Mouse (Mus musculus) frontal cortex, adult 2 months (tissue): ENCODE measurements around the gene Zfp27. TPM values are rescaled to one million over a fixed set of nuclear protein-coding genes. Genes with fewer than 3 reads are reported as not detected.
"Not testable (repeated sequence)": the region's sequence is repeated elsewhere in the genome, so short reads cannot be mapped to it uniquely, and the experiment has no call there.

Experiments
- DNase-seq, 2 experiments: peaks; one replicate each; pipeline ENCODE4 v3.0.0; 2022; ENCODE audit warnings: low spot score in 1 of 2; ENCODE audit errors: extremely low spot score in 1 of 2
- polyA plus RNA-seq: library from polyadenylated mRNA; depleted of rRNA; stranded (reverse); fragments of >200 nt; gene quantifications from 2 replicates; pipeline ENCODE4 v1.2.3, GENCODE M21; 2012; rRNA removed

Gene Zfp27
- polyA plus RNA-seq, 1 experiment = 12.0 TPM

- no peak for DNase-seq
Observed at GRCm38 (mm10) chr7:29898351-29898750, 8.0 kb downstream of the Zfp27 start.

- DNase-seq = no peak
Observed at GRCm38 (mm10) chr7:29892756-29893155, 13.6 kb downstream of the Zfp27 start.

GRCm38 (mm10) chr7:29890501-29890900, 15.9 kb downstream of the Zfp27 start:
- DNase-seq = no peak

- no peak for DNase-seq
Observed at GRCm38 (mm10) chr7:29880916-29881315, 25.5 kb downstream of the Zfp27 start.

GRCm38 (mm10) chr7:29880056-29880455, 26.3 kb downstream of the Zfp27 start:
- no peak for DNase-seq

GRCm38 (mm10) chr7:29877561-29877960, 28.8 kb downstream of the Zfp27 start:
- DNase-seq = not testable (repeated sequence)

- DNase-seq = no peak
Observed at GRCm38 (mm10) chr7:29874256-29874655, 32.1 kb downstream of the Zfp27 start.

GRCm38 (mm10) chr7:29861660-29862059, 44.7 kb downstream of the Zfp27 start:
- DNase-seq = no peak

- DNase-seq = peak; percentile 85 to 95
Observed at GRCm38 (mm10) chr7:29859532-29860517, 46.5 kb downstream of the Zfp27 start, which contains the start of gene Zfp420. Gene Zfp420 (plus strand): TSS chr7:29859979.

- DNase-seq = peak; percentile 84 to 93
Observed at GRCm38 (mm10) chr7:29853219-29853842, 53.0 kb downstream of the Zfp27 start, which contains the start of gene Zfp940. Gene Zfp940 (minus strand): TSS chr7:29853669.

GRCm38 (mm10) chr7:29852831-29853218, 53.5 kb downstream of the Zfp27 start:
- no peak for DNase-seq

- DNase-seq = no peak
Observed at GRCm38 (mm10) chr7:29844616-29845015, 61.8 kb downstream of the Zfp27 start.

Other genes starting within 250 kb of the Zfp27 start
- gene Catsperg2, start 179.5 kb downstream of the Zfp27 start, polyA plus RNA-seq = 0.10 and 0.17 TPM in 2 replicates
- 10.1 TPM in 2 replicates for gene Zfp84, start 138.0 kb downstream of the Zfp27 start, polyA plus RNA-seq
- 8.7 and 9.4 TPM in 2 replicates for gene Zfp30, start 122.6 kb downstream of the Zfp27 start, polyA plus RNA-seq
- 9.0 and 10.0 TPM in 2 replicates for gene Zfp790, start 90.5 kb downstream of the Zfp27 start, polyA plus RNA-seq
- 11.3 and 11.8 TPM in 2 replicates for gene Zfp940, start 52.9 kb downstream of the Zfp27 start, polyA plus RNA-seq
- gene Zfp420, start 46.6 kb downstream of the Zfp27 start, polyA plus RNA-seq = 14.8 and 15.8 TPM in 2 replicates
- gene Zfp383, start 1.7 kb upstream of the Zfp27 start, polyA plus RNA-seq = 8.8 and 10.4 TPM in 2 replicates
- 12.1 and 13.3 TPM in 2 replicates for gene Zfp74, start 47.5 kb upstream of the Zfp27 start, polyA plus RNA-seq
- 2.5 and 3.1 TPM in 2 replicates for gene Zfp568, start 77.4 kb upstream of the Zfp27 start, polyA plus RNA-seq
- 10.5 TPM in 2 replicates for gene Zfp14, start 144.8 kb upstream of the Zfp27 start, polyA plus RNA-seq
- gene Zfp82, start 166.3 kb upstream of the Zfp27 start, polyA plus RNA-seq = 2.6 and 3.4 TPM in 2 replicates
- 0.61 TPM in 1 of 2 replicates, not detected in the other for gene Gm26920, start 183.8 kb upstream of the Zfp27 start, polyA plus RNA-seq
- 6.3 and 7.0 TPM in 2 replicates for gene Zfp566, start 184.0 kb upstream of the Zfp27 start, polyA plus RNA-seq
- 34.8 and 35.4 TPM in 2 replicates for gene Zfp260, start 188.2 kb upstream of the Zfp27 start, polyA plus RNA-seq
- 9.1 and 9.3 TPM in 2 replicates for gene Zfp382, start 215.4 kb upstream of the Zfp27 start, polyA plus RNA-seq